Mouse (Mus musculus): Measurements from ENCODE around the gene Ccnt2. TPM values are rescaled to one million over a fixed set of nuclear protein-coding genes. Genes with fewer than 3 reads are reported as not detected.

Ccnt2 gene
- total and polyA plus RNA-seq, 3 experiments, result 18.1 to 30.8 (median 27.4) TPM

DNA sequence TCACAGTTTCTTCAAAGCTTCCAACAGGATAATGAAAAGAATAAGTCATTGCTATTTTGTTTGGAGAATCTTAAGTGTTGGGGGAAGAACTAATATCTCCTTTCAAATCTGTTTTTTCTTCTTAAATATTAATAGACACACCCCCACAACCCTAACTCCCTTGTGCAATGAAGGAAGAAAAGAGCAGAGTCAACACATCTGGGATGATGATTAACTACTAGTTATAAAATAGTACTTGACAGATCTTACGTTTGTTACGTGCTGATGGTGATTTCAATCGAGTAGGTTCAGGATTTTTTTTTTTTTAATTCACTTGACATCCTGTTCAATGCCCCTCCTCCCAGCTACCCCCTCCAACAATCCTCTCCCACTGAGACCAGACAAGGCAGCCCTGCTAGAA lies 38.6 kb upstream of the Ccnt2 start:
- peaks cover 0 to 11% of the 10 kb centered on the region in 2 experiments; a peak in 2 of 4 replicates for H3K4me1 ChIP-seq (ENCODE audit: control insufficient read depth in 1 of 2, insufficient read depth in 2 of 2)
- H3K4me2 ChIP-seq (ENCODE audit: insufficient read depth, low read depth, poor library complexity, severe bottlenecking), result no peak overlapping the region
- TF ChIP-seq USF2 (conservative IDR thresholded peaks at IDR 0.05; ENCODE audit: low read depth, low read length), result no peak
- no peak for TF ChIP-seq JUND (conservative IDR thresholded peaks at IDR 0.05; ENCODE audit: low read depth, low read length)
- TF ChIP-seq TBP (conservative IDR thresholded peaks at IDR 0.05; ENCODE audit: low read depth, low read length), result no peak
- no peak for TF ChIP-seq IRF4 (IDR thresholded peaks at IDR 0.05; ENCODE audit: low read depth, low read length)
- no peak for TF ChIP-seq SIN3A (IDR thresholded peaks at IDR 0.05; ENCODE audit: low read length)
- TF ChIP-seq MAZ (IDR thresholded peaks at IDR 0.05; ENCODE audit: low read depth, low read length), result no peak
- no peak for TF ChIP-seq ZNF384 (IDR thresholded peaks at IDR 0.05; ENCODE audit: low read depth, low read length)
- TF ChIP-seq ELF1 (IDR thresholded peaks at IDR 0.05; ENCODE audit: low read depth, low read length), result no peak
- no peak for TF ChIP-seq PAX5 (IDR thresholded peaks at IDR 0.05; ENCODE audit: low read length)
- TF ChIP-seq CHD2 (IDR thresholded peaks at IDR 0.05; ENCODE audit: low read length), result no peak
- no peaks in the 10 kb centered on the region for H3K36me3 ChIP-seq (replicated peaks in 1 of 2; ENCODE audit: control insufficient read depth in 1 of 2, insufficient read depth in 1 of 2, low read length in 1 of 2)
- H3K27me3 ChIP-seq (replicated peaks), result peaks cover 1% of the 10 kb centered on the region
- H3K27ac ChIP-seq (ENCODE audit: insufficient read depth, low read depth), result no peak overlapping the region
- H3K4me3 ChIP-seq (replicated peaks in 1 of 3; ENCODE audit: low read depth in 2 of 3, low read length in 2 of 3, poor library complexity in 1 of 3), result no peak overlapping the region
- in situ Hi-C loops (cut with MboI; ENCODE audit: low pct_ligation_motif_present, low pct_unique_long_range_greater_than_20kb, low sequenced_read_pairs), result no loop called here
- no peaks in the 10 kb centered on the region for H3K79me2 ChIP-seq (replicated peaks; ENCODE audit: control insufficient read depth, extremely low read depth, insufficient read depth, poor library complexity, severe bottlenecking)
- dilution Hi-C loops (cut with MboI; ENCODE audit: extremely low pct_ligation_motif_present, extremely low pct_unique_long_range_greater_than_20kb, low sequenced_read_pairs), result no loop called here
- no peak for DNase-seq (ENCODE audit: extremely low read depth)
- H3K9ac ChIP-seq (ENCODE audit: insufficient read depth, low read depth), result no peak overlapping the region
- no peaks in the 10 kb centered on the region for H3K9me3 ChIP-seq (replicated peaks; ENCODE audit: low read length)

DNA sequence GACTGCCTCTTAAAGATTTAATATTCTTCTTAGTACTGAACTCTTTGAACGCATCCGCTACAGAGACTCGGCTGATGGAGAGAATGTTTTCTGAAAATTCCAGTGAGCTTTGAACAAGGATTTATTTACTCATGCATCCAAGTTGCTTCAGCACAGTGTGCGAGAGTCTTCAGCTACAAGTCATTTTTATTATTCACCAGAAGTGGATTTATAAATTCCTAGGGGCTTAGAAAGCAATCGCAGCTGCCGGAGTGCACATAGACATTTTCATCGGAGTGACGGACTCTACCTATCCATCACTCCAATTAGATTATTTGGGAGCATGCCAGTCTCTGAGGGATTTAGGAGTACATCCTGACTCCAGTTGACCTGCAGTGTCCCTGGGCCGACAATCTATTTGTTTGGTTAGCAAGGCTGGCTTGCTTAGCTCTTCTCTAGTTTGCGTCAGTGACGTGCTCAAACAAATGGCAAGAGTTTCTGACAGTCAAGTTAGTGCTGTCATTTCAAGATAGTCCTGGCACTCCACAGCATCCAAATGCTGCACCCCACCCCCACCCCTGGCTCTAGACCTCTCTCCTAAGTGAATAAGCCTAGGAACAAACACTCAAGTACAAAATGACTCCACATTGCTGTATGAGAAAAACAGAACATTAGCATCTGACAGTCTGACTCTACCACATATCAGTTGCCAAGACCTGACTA lies 23.4 kb upstream of the Ccnt2 start:
- H3K36me3 ChIP-seq (replicated peaks in 1 of 2; ENCODE audit: control insufficient read depth in 1 of 2, insufficient read depth in 1 of 2, low read length in 1 of 2), result no peaks in the 10 kb centered on the region
- dilution Hi-C loops (cut with MboI; ENCODE audit: extremely low pct_ligation_motif_present, extremely low pct_unique_long_range_greater_than_20kb, low sequenced_read_pairs) (no loop called here), in situ Hi-C loops (cut with MboI; ENCODE audit: low pct_ligation_motif_present, low pct_unique_long_range_greater_than_20kb, low sequenced_read_pairs) (loop anchor here (10.0 to 25.0 kb wide), 2 partner anchors 46 to 138 kb away; no protein-coding TSS in a partner anchor)
- no peaks in the 10 kb centered on the region for H3K79me2 ChIP-seq (replicated peaks; ENCODE audit: control insufficient read depth, extremely low read depth, insufficient read depth, poor library complexity, severe bottlenecking)
- H3K4me1 ChIP-seq (ENCODE audit: control insufficient read depth in 1 of 2, insufficient read depth in 2 of 2), result no peaks in the 10 kb centered on the region
- H3K27me3 ChIP-seq (replicated peaks), result no peaks in the 10 kb centered on the region
- no peak overlapping the region for H3K4me2 ChIP-seq (ENCODE audit: insufficient read depth, low read depth, poor library complexity, severe bottlenecking)
- no peak for TF ChIP-seq RCOR1 (conservative IDR thresholded peaks at IDR 0.05; ENCODE audit: low read depth, low read length)
- no peak for TF ChIP-seq NRF1 (IDR thresholded peaks at IDR 0.05; ENCODE audit: low read depth, low read length)
- no peak for TF ChIP-seq ZMIZ1 (IDR thresholded peaks at IDR 0.05; ENCODE audit: low read depth, low read length)
- no peak for TF ChIP-seq USF2 (conservative IDR thresholded peaks at IDR 0.05; ENCODE audit: low read depth, low read length)
- no peak for TF ChIP-seq NELFE (IDR thresholded peaks at IDR 0.05; ENCODE audit: low read depth, low read length)
- TF ChIP-seq MAX (IDR thresholded peaks at IDR 0.05; ENCODE audit: low read length), result no peak
- TF ChIP-seq UBTF (IDR thresholded peaks at IDR 0.05; ENCODE audit: low read depth, low read length), result no peak
- no peak for TF ChIP-seq RAD21 (IDR thresholded peaks at IDR 0.05; ENCODE audit: low read depth, low read length)
- no peak for TF ChIP-seq CTCF (conservative IDR thresholded peaks at IDR 0.05 in 1 of 2, IDR thresholded peaks at IDR 0.05 in 1 of 2; ENCODE audit: low read depth in 2 of 2, low read length in 2 of 2)
- TF ChIP-seq ZC3H11A (IDR thresholded peaks at IDR 0.05; ENCODE audit: low read depth, low read length), result no peak
- no peak for TF ChIP-seq MAFK (IDR thresholded peaks at IDR 0.05; ENCODE audit: insufficient replicate concordance, low read length)
- TF ChIP-seq MXI1 (IDR thresholded peaks at IDR 0.05; ENCODE audit: low read depth, low read length), result no peak
- no peak for TF ChIP-seq POLR2A (IDR thresholded peaks at IDR 0.05; ENCODE audit: low read depth, low read length)
- no peak for TF ChIP-seq ETS1 (conservative IDR thresholded peaks at IDR 0.05; ENCODE audit: low read depth, low read length)
- TF ChIP-seq SMC3 (IDR thresholded peaks at IDR 0.05; ENCODE audit: low read depth, low read length), result no peak
- TF ChIP-seq POLR2AphosphoS2 (IDR thresholded peaks at IDR 0.05; ENCODE audit: low read depth, low read length), result no peak
- TF ChIP-seq CHD1 (IDR thresholded peaks at IDR 0.05; ENCODE audit: low read depth, low read length), result no peak
- TF ChIP-seq USF1 (IDR thresholded peaks at IDR 0.05; ENCODE audit: low read depth, low read length), result no peak
- no peak for TF ChIP-seq MYC (IDR thresholded peaks at IDR 0.05; ENCODE audit: low read depth, low read length)
- DNase-seq (ENCODE audit: extremely low read depth), result no peak
- H3K9me3 ChIP-seq (replicated peaks; ENCODE audit: low read length), result no peaks in the 10 kb centered on the region
- no peak overlapping the region for H3K27ac ChIP-seq (ENCODE audit: insufficient read depth, low read depth)
- H3K9ac ChIP-seq (ENCODE audit: insufficient read depth, low read depth), result no peak overlapping the region
- no peak overlapping the region for H3K4me3 ChIP-seq (replicated peaks in 1 of 3; ENCODE audit: low read depth in 2 of 3, low read length in 2 of 3, poor library complexity in 1 of 3)

Data from CH12.LX (cell line).